Mouse (Mus musculus) G1E (cell line): ENCODE measurements around the gene Cdhr2.

Experiments
- CTCF ChIP-seq: IDR thresholded peaks from 2 replicates; pipeline ENCODE4 v1.5.1; 2012; ENCODE audit warnings: low read depth, low read length, inconsistent platforms, mixed read lengths
- GATA1 ChIP-seq: IDR thresholded peaks from 2 replicates; pipeline ENCODE4 v1.6.1; 2012; ENCODE audit warnings: borderline replicate concordance, low read length, inconsistent platforms, mixed read lengths
- GATA2 ChIP-seq: IDR thresholded peaks from 2 replicates; pipeline ENCODE4 v1.6.1; 2012; ENCODE audit warnings: low read depth, low read length, inconsistent platforms, borderline replicate concordance

GRCm38 (mm10) chr13:54738213-54738601, 36.9 kb downstream of the Cdhr2 start:
- TF ChIP-seq CTCF (no peak), GATA1 (no peak), GATA2 (no peak)
